Mouse (Mus musculus) liver, adult 2 months (tissue): Measurements from ENCODE around the gene Cwc22. TPM values are rescaled to one million over a fixed set of nuclear protein-coding genes. Genes with fewer than 3 reads are reported as not detected.

ENCODE experiments used
- DNase-seq: peaks from one replicate; pipeline ENCODE4 v3.0.0-alpha.2; 2011; ENCODE audit warnings: low read depth, low spot score; ENCODE audit errors: extremely low read depth
- H3K27ac ChIP-seq: fragments of 200-500 bp; replicated peaks from 2 replicates; pipeline ENCODE4 v1.5.1; 2012; ENCODE audit warnings: low read depth, mild to moderate bottlenecking, control low read depth, inconsistent platforms, low read length; ENCODE audit not compliant: insufficient read depth
- H3K27me3 ChIP-seq: fragments of 200-500 bp; 2 replicates; pipeline ENCODE4 v1.6.1; 2012; ENCODE audit warnings: mild to moderate bottlenecking, moderate library complexity, low read length, inconsistent platforms; ENCODE audit not compliant: control insufficient read depth, insufficient read depth
- H3K36me3 ChIP-seq: fragments of 200-500 bp; 2 replicates; pipeline ENCODE4 v1.6.1; 2012; ENCODE audit warnings: low read length, inconsistent platforms; ENCODE audit not compliant: control insufficient read depth, insufficient read depth
- H3K4me1 ChIP-seq: fragments of 200-500 bp; 2 replicates; pipeline ENCODE4 v1.6.1; 2011; ENCODE audit warnings: low read length; ENCODE audit not compliant: control insufficient read depth, insufficient read depth
- H3K4me3 ChIP-seq: fragments of 200-500 bp; 2 replicates; pipeline ENCODE4 v1.5.1; 2011; ENCODE audit warnings: low read depth, mild to moderate bottlenecking, control low read depth, low read length, moderate library complexity; ENCODE audit not compliant: insufficient read depth
- H3K79me2 ChIP-seq: fragments of 200-500 bp; 2 replicates; pipeline ENCODE4 v1.6.1; 2012; ENCODE audit warnings: inconsistent platforms, mild to moderate bottlenecking, low read length, moderate library complexity; ENCODE audit not compliant: control insufficient read depth, insufficient read depth
- H3K9ac ChIP-seq: fragments of 200-500 bp; 2 replicates; pipeline ENCODE4 v1.6.1; 2012; ENCODE audit warnings: low read depth, mild to moderate bottlenecking, control low read depth, inconsistent platforms, low read length
- CTCF ChIP-seq: fragments of 200-500 bp; IDR thresholded peaks from 2 replicates; pipeline ENCODE4 v1.5.1; 2011; ENCODE audit warnings: low read depth, low read length, control low read depth
- POLR2A ChIP-seq: fragments of 200-500 bp; IDR thresholded peaks from 2 replicates; pipeline ENCODE4 v1.6.1; 2011; ENCODE audit warnings: low read length, control low read depth; ENCODE audit not compliant: insufficient read depth; ENCODE audit errors: extremely low read depth
- WGBS: fragments of 180-500 bp; shearing (Covaris S2); methylation state at CpG from one replicate; pipeline ENCODE4 v1.1.7; 2018; 5-methylcytosine and 5-hydroxymethylcytosine counted together
- polyA plus RNA-seq: library from polyadenylated mRNA; depleted of rRNA; stranded (reverse); fragments of >200 nt; gene quantifications from 2 replicates; pipeline ENCODE4 v1.2.3, GENCODE M21; 2012
- total RNA-seq: library from RNA; depleted of rRNA; stranded (reverse); fragments of >200 nt; gene quantifications from 2 replicates; pipeline ENCODE4 v1.2.3, GENCODE M21; 2014

Gene Cwc22
- total and polyA plus RNA-seq, 2 experiments, result 3.4 to 10.6 TPM

GRCm38 (mm10) chr2:77979081-77979480 lies 32.9 kb upstream of the Cwc22 start:
- Histone ChIP-seq H3K79me2 (no peaks in the 10 kb centered on the region), H3K36me3 (no peaks in the 10 kb centered on the region), H3K27me3 (no peaks in the 10 kb centered on the region), H3K4me3 (no peak overlapping the region), H3K4me1 (no peaks in the 10 kb centered on the region), H3K27ac (no peak overlapping the region), H3K9ac (no peak overlapping the region)
- WGBS, result 92% methylated on average over 8 of the region's 8 CpGs
- no peak for DNase-seq
- no peak for TF ChIP-seq POLR2A
- TF ChIP-seq CTCF, result no peak

GRCm38 (mm10) chr2:77978256-77978655 lies 32.1 kb upstream of the Cwc22 start:
- H3K4me1 ChIP-seq, result no peaks in the 10 kb centered on the region
- TF ChIP-seq POLR2A (no peak), CTCF (no peak)
- H3K36me3 ChIP-seq, result no peaks in the 10 kb centered on the region
- H3K27me3 ChIP-seq, result no peaks in the 10 kb centered on the region
- H3K4me3 ChIP-seq, result no peak overlapping the region
- no peaks in the 10 kb centered on the region for H3K79me2 ChIP-seq
- no peak overlapping the region for H3K9ac ChIP-seq
- 84% methylated on average over 3 of the region's 3 CpGs for WGBS
- H3K27ac ChIP-seq, result no peak overlapping the region
- no peak for DNase-seq

- 81% methylated on average over 5 of the region's 5 CpGs for WGBS
- H3K4me1 ChIP-seq, result no peaks in the 10 kb centered on the region
- H3K27me3 ChIP-seq, result no peaks in the 10 kb centered on the region
- H3K27ac ChIP-seq, result no peak overlapping the region
- no peak overlapping the region for H3K4me3 ChIP-seq
- no peaks in the 10 kb centered on the region for H3K79me2 ChIP-seq
- no peak for DNase-seq
- TF ChIP-seq CTCF, result no peak
- no peak for TF ChIP-seq POLR2A
- no peaks in the 10 kb centered on the region for H3K36me3 ChIP-seq
- no peak overlapping the region for H3K9ac ChIP-seq
These were observed 30.2 kb upstream of the Cwc22 start for GRCm38 (mm10) chr2:77976321-77976920.

- 81% methylated on average over 4 of the region's 4 CpGs for WGBS
- no peaks in the 10 kb centered on the region for H3K36me3 ChIP-seq
- H3K27ac ChIP-seq, result no peak overlapping the region
- no peak for DNase-seq
- H3K79me2 ChIP-seq, result no peaks in the 10 kb centered on the region
- no peak overlapping the region for H3K9ac ChIP-seq
- H3K27me3 ChIP-seq, result no peaks in the 10 kb centered on the region
- no peak overlapping the region for H3K4me3 ChIP-seq
- no peaks in the 10 kb centered on the region for H3K4me1 ChIP-seq
- no peak for TF ChIP-seq CTCF
- TF ChIP-seq POLR2A, result no peak
These were observed 29.4 kb upstream of the Cwc22 start for GRCm38 (mm10) chr2:77975606-77976005.

- H3K27me3 ChIP-seq, result no peaks in the 10 kb centered on the region
- H3K9ac ChIP-seq, result no peak overlapping the region
- H3K79me2 ChIP-seq, result no peaks in the 10 kb centered on the region
- WGBS, result 79% methylated on average over 1 of the region's 1 CpGs
- no peak for DNase-seq
- H3K4me3 ChIP-seq, result no peak overlapping the region
- TF ChIP-seq POLR2A, result no peak
- H3K36me3 ChIP-seq, result no peaks in the 10 kb centered on the region
- no peaks in the 10 kb centered on the region for H3K4me1 ChIP-seq
- H3K27ac ChIP-seq, result no peak overlapping the region
These were observed 28.8 kb upstream of the Cwc22 start for GRCm38 (mm10) chr2:77974986-77975385.

GRCm38 (mm10) chr2:77974366-77974765 lies 28.2 kb upstream of the Cwc22 start:
- H3K36me3 ChIP-seq, result no peaks in the 10 kb centered on the region
- no peaks in the 10 kb centered on the region for H3K79me2 ChIP-seq
- no peak overlapping the region for H3K9ac ChIP-seq
- 63% methylated on average over 2 of the region's 2 CpGs for WGBS
- no peak overlapping the region for H3K4me3 ChIP-seq
- TF ChIP-seq POLR2A (no peak), CTCF (no peak)
- H3K27me3 ChIP-seq, result no peaks in the 10 kb centered on the region
- H3K4me1 ChIP-seq, result no peaks in the 10 kb centered on the region
- no peak overlapping the region for H3K27ac ChIP-seq
- no peak for DNase-seq
